Mouse (Mus musculus) lung, postnatal 14 days (tissue): Measurements from ENCODE around the gene Gm813.

Source experiments
- DNase-seq: peaks from one replicate; pipeline ENCODE4 v3.0.0; 2021

The Gm813 gene

GRCm38 (mm10) chr16:58603831-58604230 lies 12.9 kb downstream of the Gm813 start:
- DNase-seq, result no peak

- no peak for DNase-seq
Measured at GRCm38 (mm10) chr16:58600846-58601245, 15.9 kb downstream of the Gm813 start.

GRCm38 (mm10) chr16:58591299-58591698 lies 25.5 kb downstream of the Gm813 start:
- no peak for DNase-seq

- no peak for DNase-seq
Measured at GRCm38 (mm10) chr16:58589444-58589843, 27.3 kb downstream of the Gm813 start.

- no peak for DNase-seq
Measured at GRCm38 (mm10) chr16:58573949-58574722, 42.6 kb downstream of the Gm813 start.

GRCm38 (mm10) chr16:58570694-58571264 lies 46.0 kb downstream of the Gm813 start:
- no peak for DNase-seq
